Comparison of ENCODE assay signal across 8 mouse cellular contexts in genomic region chr12:111946716-111947115, GRCm38 (mm10). TPM values are rescaled to one million over a fixed set of nuclear protein-coding genes. Genes with fewer than 3 reads are reported as not detected.
DNase-seq lines count a peak whose midpoint lies in the region; ATAC-seq and TF ChIP-seq lines count a peak whose summit lies in the region.

No protein-coding gene starts in this region.

- H3K4me1 ChIP-seq in bone marrow macrophage, adult 2 months (ENCODE audit: control insufficient read depth, insufficient read depth, low read length) = peaks cover 20% of the 10 kb centered on the region
- peaks cover 2% of the 10 kb centered on the region; the same call in 1 of the 2 replicates for H3K4me1 ChIP-seq in forebrain, embryonic 16.5 days (replicated peaks; ENCODE audit: control insufficient read depth, insufficient read depth, low read length)

- 45% methylated on average over 2 of the region's 2 CpGs for WGBS in forebrain, embryonic 16.5 days

- H3K9me3 ChIP-seq in forebrain, embryonic 16.5 days (ENCODE audit: control insufficient read depth, low read length) = no peaks in the 10 kb centered on the region

- peak overlapping the region; percentile 38 for H3K27ac ChIP-seq in bone marrow macrophage, adult 2 months (ENCODE audit: insufficient read depth, low read depth, low read length)
- H3K27ac ChIP-seq in forebrain, embryonic 16.5 days (ENCODE audit: low read length) = no peak overlapping the region

- no peaks in the 10 kb centered on the region for H3K27me3 ChIP-seq in forebrain, embryonic 16.5 days (replicated peaks; ENCODE audit: control insufficient read depth, insufficient read depth, low read length)

- DNase-seq in right cerebral cortex, adult 2 months (ENCODE audit: low spot score in 2 of 2) = peak; percentile 27 to 29
- DNase-seq in right cerebral cortex, postnatal 25 days = no peak
- peak; percentile 9 to 43 for DNase-seq in frontal cortex, postnatal 36 days (ENCODE audit: low spot score in 2 of 2)
- DNase-seq in kidney, adult 11 months = peak; percentile 77
- peak; percentile 83 to 87 for DNase-seq in lung, adult 18-20 months
- peak; percentile 24 to 51 for DNase-seq in spleen, postnatal 14 days (ENCODE audit: low spot score in 2 of 2)

- no peak for TF ChIP-seq POLR2A in bone marrow macrophage, adult 2 months (IDR thresholded peaks at IDR 0.05; ENCODE audit: borderline replicate concordance, low read depth, low read length)

- no peak overlapping the region for H3K9ac ChIP-seq in forebrain, embryonic 16.5 days (replicated peaks; ENCODE audit: low read depth, low read length)

- H3K4me2 ChIP-seq in forebrain, embryonic 16.5 days (ENCODE audit: low read length) = no peak overlapping the region

- no peak for ATAC-seq in forebrain, embryonic 16.5 days

- peak; percentile 46 for TF ChIP-seq CTCF in bone marrow macrophage, adult 2 months (IDR thresholded peaks at IDR 0.05; ENCODE audit: low read depth, low read length)

- no peaks in the 10 kb centered on the region for H3K36me3 ChIP-seq in forebrain, embryonic 16.5 days (ENCODE audit: control insufficient read depth, insufficient read depth)

- H3K4me3 ChIP-seq in bone marrow macrophage, adult 2 months (ENCODE audit: insufficient read depth, low read length) = 0 out of 2 replicates have a peak overlapping the region, but pooled peaks have one; percentile 1
- H3K4me3 ChIP-seq in forebrain, embryonic 16.5 days (replicated peaks; ENCODE audit: low read length) = no peak overlapping the region

RNA-seq across cellular contexts. Expression of gene Atp5mpl, which starts 20.1 kb away (rescaled TPM):
- 335 and 339 TPM in 2 replicates for polyA plus RNA-seq in bone marrow macrophage, adult 2 months (2012; ENCODE audit: insufficient read depth, insufficient read length, missing spikeins)
- 562 and 571 TPM in 2 replicates for polyA plus RNA-seq in forebrain, embryonic 16.5 days (2015; fragmentation: Nextera tagmentation; extraction: Ambion mirVana)

RNA-seq across cellular contexts. Expression of gene Tdrd9, which starts 24.6 kb away (rescaled TPM):
- polyA plus RNA-seq in bone marrow macrophage, adult 2 months (2012; ENCODE audit: insufficient read depth, insufficient read length, missing spikeins) = not detected in 2 replicates
- 0.19 and 0.44 TPM in 2 replicates for polyA plus RNA-seq in forebrain, embryonic 16.5 days (2015; fragmentation: Nextera tagmentation; extraction: Ambion mirVana)

RNA-seq across cellular contexts. Expression of gene Rd3l, which starts 34.4 kb away (rescaled TPM):
- polyA plus RNA-seq in bone marrow macrophage, adult 2 months (2012; ENCODE audit: insufficient read depth, insufficient read length, missing spikeins) = not detected in 2 replicates
- polyA plus RNA-seq in forebrain, embryonic 16.5 days (2015; fragmentation: Nextera tagmentation; extraction: Ambion mirVana) = not detected in 2 replicates

RNA-seq across cellular contexts. Expression of gene Ppp1r13b, which starts 38.8 kb away (rescaled TPM):
- 10.5 and 12.6 TPM in 2 replicates for polyA plus RNA-seq in bone marrow macrophage, adult 2 months (2012; ENCODE audit: insufficient read depth, insufficient read length, missing spikeins)
- polyA plus RNA-seq in forebrain, embryonic 16.5 days (2015; fragmentation: Nextera tagmentation; extraction: Ambion mirVana) = 21.8 and 23.5 TPM in 2 replicates
